Mouse (Mus musculus) MEL (cell line): Measurements from ENCODE around the gene Tm9sf1. TPM values are rescaled to one million over a fixed set of nuclear protein-coding genes. Genes with fewer than 3 reads are reported as not detected.
A peak's percentile ranks its signal among the peaks of the same experiment; 100 is the strongest.

Experiments used
- DNase-seq: peaks from one replicate; pipeline ENCODE4 v3.0.0; 2011; ENCODE audit warnings: low read depth, low spot score
- H3K27ac ChIP-seq: 2 replicates; pipeline ENCODE4 v1.5.1; 2012; ENCODE audit warnings: low read depth, mild to moderate bottlenecking, control low read depth, low read length, moderate library complexity; ENCODE audit not compliant: control insufficient read depth
- H3K27me3 ChIP-seq, 2 experiments: fragments of 150-350 bp in 1 of 2; sonication (generic) in 1 of 2; 2 replicates each; pipeline ENCODE4 v1.6.1; 2012; ENCODE audit warnings: low read length in 2 of 2, mild to moderate bottlenecking in 2 of 2, improper control_type of control experiment in 1 of 2, moderate library complexity in 1 of 2; ENCODE audit not compliant: insufficient read depth in 2 of 2, control insufficient read depth in 1 of 2
- H3K36me3 ChIP-seq, 2 experiments: 2 replicates each; pipeline ENCODE4 v1.6.1; 2012 to 2014; ENCODE audit warnings: low read length in 2 of 2, improper control_type of control experiment in 1 of 2, inconsistent platforms in 1 of 2, mild to moderate bottlenecking in 1 of 2; ENCODE audit not compliant: insufficient read depth in 2 of 2, control insufficient read depth in 1 of 2
- H3K4me1 ChIP-seq, 2 experiments: fragments of 150-350 bp in 1 of 2; sonication (generic) in 1 of 2; 2 replicates each; pipeline ENCODE4 v1.6.1; 2012; ENCODE audit warnings: low read length in 2 of 2, improper control_type of control experiment in 1 of 2, mild to moderate bottlenecking in 1 of 2; ENCODE audit not compliant: insufficient read depth in 2 of 2, control insufficient read depth in 1 of 2
- H3K4me3 ChIP-seq, 2 experiments: fragments of 150-350 bp in 1 of 2; sonication (generic) in 1 of 2; 2 replicates each; pipeline ENCODE4 v1.5.1; 2012; ENCODE audit warnings: low read depth in 2 of 2, low read length in 2 of 2, mild to moderate bottlenecking in 2 of 2, moderate library complexity in 2 of 2, control low read depth in 1 of 2, improper control_type of control experiment in 1 of 2; ENCODE audit not compliant: control insufficient read depth in 1 of 2, insufficient read depth in 1 of 2
- H3K79me2 ChIP-seq: 2 replicates; pipeline ENCODE4 v1.6.1; 2012; ENCODE audit warnings: mild to moderate bottlenecking, low read length, moderate library complexity; ENCODE audit not compliant: control insufficient read depth, poor library complexity, insufficient read depth
- H3K9ac ChIP-seq: 2 replicates; pipeline ENCODE4 v1.6.1; 2012; ENCODE audit warnings: low read depth, mild to moderate bottlenecking, control low read depth, low read length, moderate library complexity; ENCODE audit not compliant: control insufficient read depth, poor library complexity, severe bottlenecking
- H3K9me3 ChIP-seq: fragments of 150-350 bp; sonication (generic); replicated peaks from 2 replicates; pipeline ENCODE4 v1.6.1; 2012; ENCODE audit warnings: mild to moderate bottlenecking, low read length, improper control_type of control experiment, moderate library complexity; ENCODE audit not compliant: insufficient read depth
- BHLHE40 ChIP-seq: IDR thresholded peaks from 2 replicates; pipeline ENCODE4 v1.6.1; 2012; ENCODE audit warnings: low read depth, mild to moderate bottlenecking, inconsistent platforms, low read length, improper control_type of control experiment, borderline replicate concordance
- ELF1 ChIP-seq: IDR thresholded peaks from 2 replicates; pipeline ENCODE4 v1.6.1; 2014; ENCODE audit warnings: low read depth, mild to moderate bottlenecking, inconsistent platforms, low read length, improper control_type of control experiment, moderate library complexity
- EP300 ChIP-seq, 2 experiments: IDR thresholded peaks; 2 replicates each; pipeline ENCODE4 v1.6.1; 2011; ENCODE audit warnings: improper control_type of control experiment in 2 of 2, low read length in 2 of 2, low read depth in 1 of 2, mild to moderate bottlenecking in 1 of 2
- GABPA ChIP-seq: IDR thresholded peaks from 2 replicates; pipeline ENCODE4 v1.6.1; 2012; ENCODE audit warnings: low read depth, mild to moderate bottlenecking, inconsistent platforms, low read length, improper control_type of control experiment, moderate library complexity
- JUND ChIP-seq: IDR thresholded peaks from 2 replicates; pipeline ENCODE4 v1.6.1; 2011; ENCODE audit warnings: low read depth, mild to moderate bottlenecking, improper control_type of control experiment, low read length
- KAT2A ChIP-seq: conservative IDR thresholded peaks from 2 replicates; pipeline ENCODE4 v1.6.1; 2012; ENCODE audit warnings: low read depth, low read length, improper control_type of control experiment, inconsistent platforms
- MAFK ChIP-seq: IDR thresholded peaks from 2 replicates; pipeline ENCODE4 v1.6.1; 2011; ENCODE audit warnings: low read depth, mild to moderate bottlenecking, low read length, improper control_type of control experiment, borderline replicate concordance
- MAZ ChIP-seq: IDR thresholded peaks from 2 replicates; pipeline ENCODE4 v1.6.1; 2012; ENCODE audit warnings: low read depth, mild to moderate bottlenecking, inconsistent platforms, low read length, improper control_type of control experiment
- MXI1 ChIP-seq: IDR thresholded peaks from 2 replicates; pipeline ENCODE4 v1.6.1; 2011; ENCODE audit warnings: mild to moderate bottlenecking, low read depth, low read length, improper control_type of control experiment
- MYB ChIP-seq: IDR thresholded peaks from 2 replicates; pipeline ENCODE4 v1.6.1; 2011; ENCODE audit warnings: mild to moderate bottlenecking, low read depth, low read length, improper control_type of control experiment
- MYC ChIP-seq: IDR thresholded peaks from 2 replicates; pipeline ENCODE4 v1.6.1; 2011; ENCODE audit warnings: low read depth, mild to moderate bottlenecking, low read length, improper control_type of control experiment, moderate library complexity
- NRF1 ChIP-seq: IDR thresholded peaks from 2 replicates; pipeline ENCODE4 v1.6.1; 2014; ENCODE audit warnings: low read depth, mild to moderate bottlenecking, inconsistent platforms, low read length, improper control_type of control experiment, moderate library complexity; ENCODE audit not compliant: poor library complexity, insufficient read depth, severe bottlenecking
- RCOR1 ChIP-seq: IDR thresholded peaks from 2 replicates; pipeline ENCODE4 v1.6.1; 2012; ENCODE audit warnings: low read depth, mild to moderate bottlenecking, inconsistent platforms, low read length, improper control_type of control experiment
- SIN3A ChIP-seq: IDR thresholded peaks from 2 replicates; pipeline ENCODE4 v1.6.1; 2012; ENCODE audit warnings: low read length, improper control_type of control experiment, inconsistent platforms
- SMC3 ChIP-seq: IDR thresholded peaks from 2 replicates; pipeline ENCODE4 v1.6.1; 2011; ENCODE audit warnings: low read depth, low read length, improper control_type of control experiment
- USF1 ChIP-seq: IDR thresholded peaks from 2 replicates; pipeline ENCODE4 v1.6.1; 2014; ENCODE audit warnings: low read depth, mild to moderate bottlenecking, inconsistent platforms, low read length, improper control_type of control experiment, moderate library complexity
- ZMIZ1 ChIP-seq: IDR thresholded peaks from 2 replicates; pipeline ENCODE4 v1.6.1; 2012; ENCODE audit warnings: low read depth, mild to moderate bottlenecking, inconsistent platforms, low read length, improper control_type of control experiment, moderate library complexity
- ZNF384 ChIP-seq: IDR thresholded peaks from 2 replicates; pipeline ENCODE4 v1.6.1; 2012; ENCODE audit warnings: low read depth, mild to moderate bottlenecking, inconsistent platforms, low read length, improper control_type of control experiment
- polyA plus RNA-seq, 2 experiments: library from polyadenylated mRNA; stranded (reverse) in 1 of 2; unstranded in 1 of 2; fragments of >175 nt in 1 of 2; fragments of >200 nt in 1 of 2; gene quantifications; 2 replicates each; pipeline versions ENCODE4 v1.2.1 to v1.2.4; 2012; ENCODE audit warnings: low replicate concordance in 2 of 2, low read depth in 1 of 2; ENCODE audit not compliant: insufficient read length in 2 of 2, insufficient read depth in 1 of 2, missing spikeins in 1 of 2
- total RNA-seq: library from RNA; depleted of rRNA; stranded (reverse); fragments of 300-350 nt; gene quantifications from 2 replicates; pipeline ENCODE4 v1.2.3, GENCODE M21; 2012

Tm9sf1 gene
- total and polyA plus RNA-seq, 3 experiments = 60.5 to 80.1 TPM; not detected in 1

- TF ChIP-seq MYC (0 out of 2 replicates have a peak, but pooled peaks have one; percentile 29), JUND (no peak), EP300 (IDR thresholded peaks at IDR 0.05; ENCODE audit: low read depth in 1 of 2, low read length in 2 of 2) (no peak), ELF1 (peak; percentile 86)
These were observed at the start of gene Tm9sf1 (continued) for GRCm38 (mm10) chr14:55643060-55643907.

DNA sequence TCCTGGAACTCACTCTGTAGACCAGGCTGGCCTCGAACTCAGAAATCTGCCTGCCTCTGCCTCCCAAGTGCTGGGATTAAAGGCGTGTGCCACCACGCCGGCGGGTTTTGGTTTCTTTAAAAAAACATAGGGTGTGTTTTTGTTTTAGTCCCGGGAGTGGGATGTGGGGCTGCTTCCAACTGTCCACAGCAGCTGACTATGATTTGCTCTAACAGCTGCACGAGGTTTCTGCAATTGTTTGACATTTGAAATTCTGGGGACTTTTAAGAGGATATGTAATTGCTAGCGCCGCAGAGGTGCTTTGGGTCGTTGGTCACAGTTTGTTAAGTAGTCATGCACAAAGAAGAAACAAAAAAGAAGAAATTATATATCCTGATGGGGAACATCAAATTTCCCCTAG lies 45.8 kb upstream of the Tm9sf1 start:
- peaks cover 0 to 1% of the 10 kb centered on the region in 2 experiments; a peak in 1 of 4 replicates for H3K27me3 ChIP-seq
- DNase-seq = no peak
- TF ChIP-seq ZNF384 (no peak), NRF1 (no peak), USF1 (no peak), GABPA (no peak), MAFK (no peak), RCOR1 (no peak), ZMIZ1 (no peak), BHLHE40 (no peak)
- H3K36me3 ChIP-seq = no peaks in the 10 kb centered on the region
- H3K27ac ChIP-seq = no peak overlapping the region
- H3K9me3 ChIP-seq = no peaks in the 10 kb centered on the region
- H3K4me3 ChIP-seq = no peak overlapping the region
- no peaks in the 10 kb centered on the region for H3K79me2 ChIP-seq
- no peaks in the 10 kb centered on the region for H3K4me1 ChIP-seq
- H3K9ac ChIP-seq = no peak overlapping the region

DNA sequence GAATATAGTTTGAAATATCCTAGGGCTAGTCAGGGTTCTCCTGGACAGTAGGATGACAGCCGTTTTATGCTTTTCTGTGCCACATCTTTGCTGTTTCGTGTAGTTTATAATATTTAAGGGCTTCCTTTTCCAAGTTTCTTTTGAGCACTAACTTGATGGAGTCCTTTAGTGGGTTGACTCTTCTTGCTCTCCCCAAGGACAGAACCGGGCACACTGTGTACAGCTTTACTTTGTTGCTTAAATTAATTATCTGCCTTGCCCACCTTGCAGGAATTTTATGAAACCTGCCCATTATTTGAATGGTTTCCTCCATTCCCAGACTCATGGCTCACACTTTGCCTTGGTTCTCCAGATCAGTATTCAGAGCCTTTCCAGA lies 38.5 kb upstream of the Tm9sf1 start:
- no peak for TF ChIP-seq SMC3
- TF ChIP-seq MYB = no peak
- TF ChIP-seq KAT2A = no peak
- no peak for TF ChIP-seq SIN3A
- TF ChIP-seq MYC = no peak
- TF ChIP-seq MXI1 = no peak; the same call in 1 of the 2 replicates
- no peak for TF ChIP-seq MAZ
- Histone ChIP-seq H3K4me3 (peak overlapping the region; percentile 63 to 83), H3K27me3 (peaks cover 0 to 1% of the 10 kb centered on the region in 2 experiments; a peak in 1 of 4 replicates), H3K36me3 (peaks cover 6 to 11% of the 10 kb centered on the region in 2 experiments), H3K4me1 (peaks cover 0 to 6% of the 10 kb centered on the region in 2 experiments; a peak in 3 of 4 replicates), H3K79me2 (peaks cover 13% of the 10 kb centered on the region), H3K27ac (peak overlapping the region; percentile 64), H3K9me3 (no peaks in the 10 kb centered on the region), H3K9ac (peak overlapping the region; percentile 74)
- DNase-seq = no peak
